Mouse (Mus musculus) thymus, adult 2 months (tissue): ENCODE data around the gene Gm45213.
A peak's percentile ranks its signal among the peaks of the same experiment; 100 is the strongest.

ENCODE experiments used
- CTCF ChIP-seq: fragments of 200-500 bp; IDR thresholded peaks from 2 replicates; pipeline ENCODE4 v1.5.1; 2012; ENCODE audit warnings: mild to moderate bottlenecking, control low read depth, low read length, moderate library complexity, borderline replicate concordance; ENCODE audit not compliant: control insufficient read depth, poor library complexity, insufficient read depth; ENCODE audit errors: extremely low read depth
- POLR2A ChIP-seq: fragments of 200-500 bp; IDR thresholded peaks from 2 replicates; pipeline ENCODE4 v1.6.1; 2012; ENCODE audit warnings: mild to moderate bottlenecking, low read length, control low read depth, moderate library complexity; ENCODE audit not compliant: control insufficient read depth, poor library complexity, insufficient read depth; ENCODE audit errors: extremely low read depth

GRCm38 (mm10) chr7:66108961-66109854 is 65.8 kb downstream of the Gm45213 start, which contains the start of gene Chsy1:
- TF ChIP-seq CTCF (no peak; the same call in 1 of the 2 replicates), POLR2A (0 out of 2 replicates have a peak, but pooled peaks have one; percentile 12)
